Mouse (Mus musculus) cerebellum, postnatal 36 days (tissue): ENCODE measurements around the gene Lclat1.
"Not testable (repeated sequence)": the region's sequence is repeated elsewhere in the genome, so short reads cannot be mapped to it uniquely, and the experiment has no call there.

ENCODE experiments used
- DNase-seq, 2 experiments: peaks; one replicate each; pipeline ENCODE4 v3.0.0; 2021 to 2022; ENCODE audit warnings: mixed read lengths in 2 of 2

Lclat1 gene

GRCm38 (mm10) chr17:73145426-73145825 is 37.6 kb downstream of the Lclat1 start:
- DNase-seq = no peak

- DNase-seq = no peak
Measured at GRCm38 (mm10) chr17:73148607-73149006, 40.8 kb downstream of the Lclat1 start.

- not testable (repeated sequence) for DNase-seq
Measured at GRCm38 (mm10) chr17:73152790-73153525, 45.2 kb downstream of the Lclat1 start.

- no peak for DNase-seq
Measured at GRCm38 (mm10) chr17:73153672-73154071, 45.9 kb downstream of the Lclat1 start.

- DNase-seq = no peak
Measured at GRCm38 (mm10) chr17:73156606-73157005, 48.8 kb downstream of the Lclat1 start.

GRCm38 (mm10) chr17:73161795-73162194 is 54.0 kb downstream of the Lclat1 start:
- no peak for DNase-seq

- DNase-seq = no peak
Measured at GRCm38 (mm10) chr17:73162445-73163208, 54.8 kb downstream of the Lclat1 start.

- no peak for DNase-seq
Measured at GRCm38 (mm10) chr17:73163597-73163996, 55.8 kb downstream of the Lclat1 start.

GRCm38 (mm10) chr17:73164121-73164520 is 56.3 kb downstream of the Lclat1 start:
- DNase-seq = no peak

- DNase-seq = no peak
Measured at GRCm38 (mm10) chr17:73169461-73169860, 61.7 kb downstream of the Lclat1 start.

GRCm38 (mm10) chr17:73170141-73170540 is 62.4 kb downstream of the Lclat1 start:
- DNase-seq = no peak

GRCm38 (mm10) chr17:73174083-73174562 is 66.3 kb downstream of the Lclat1 start:
- peak; percentile 11 to 17 for DNase-seq

GRCm38 (mm10) chr17:73175720-73176119 is 67.9 kb downstream of the Lclat1 start:
- DNase-seq = no peak

GRCm38 (mm10) chr17:73177079-73177478 is 69.3 kb downstream of the Lclat1 start:
- no peak for DNase-seq

GRCm38 (mm10) chr17:73186929-73187328 is 79.1 kb downstream of the Lclat1 start:
- no peak for DNase-seq

- no peak for DNase-seq
Measured at GRCm38 (mm10) chr17:73194146-73194545, 86.4 kb downstream of the Lclat1 start.

GRCm38 (mm10) chr17:73194575-73194974 is 86.8 kb downstream of the Lclat1 start:
- DNase-seq = no peak

GRCm38 (mm10) chr17:73195074-73195723 is 87.4 kb downstream of the Lclat1 start:
- DNase-seq = no peak

- no peak for DNase-seq
Measured at GRCm38 (mm10) chr17:73196139-73196538, 88.4 kb downstream of the Lclat1 start.

GRCm38 (mm10) chr17:73197724-73198123 is 89.9 kb downstream of the Lclat1 start:
- DNase-seq = no peak

GRCm38 (mm10) chr17:73199387-73199786 is 91.6 kb downstream of the Lclat1 start:
- no peak for DNase-seq

GRCm38 (mm10) chr17:73200380-73200779 is 92.6 kb downstream of the Lclat1 start:
- no peak for DNase-seq

GRCm38 (mm10) chr17:73203642-73204332 is 96.0 kb downstream of the Lclat1 start:
- no peak for DNase-seq
